Mouse (Mus musculus) limb, embryonic 14.5 days (tissue): Measurements from ENCODE around the gene Cul7. TPM values are rescaled to one million over a fixed set of nuclear protein-coding genes. Genes with fewer than 3 reads are reported as not detected.

Experiments
- ATAC-seq: fragments of 200-750 bp; cut with Nextera tagmentation; 2 replicates; pipeline ENCODE4 v1.8.0; 2017; ENCODE audit warnings: low read depth, moderate number of reproducible peaks, moderate TSS enrichment; ENCODE audit not compliant: low FRiP score
- DNase-seq: peaks from one replicate; pipeline ENCODE4 v3.0.0-alpha.2; 2015; ENCODE audit warnings: low spot score
- H3K27ac ChIP-seq: fragments of 300-500 bp; sonication (generic); replicated peaks from 2 replicates; pipeline ENCODE4 v1.5.1; 2014; ENCODE audit warnings: low read depth, mild to moderate bottlenecking, low read length, moderate library complexity, mixed read lengths
- H3K27me3 ChIP-seq: fragments of 300-500 bp; sonication (generic); 2 replicates; pipeline ENCODE4 v1.6.1; 2014; ENCODE audit warnings: low read length, mixed read lengths; ENCODE audit not compliant: control insufficient read depth, insufficient read depth
- H3K36me3 ChIP-seq: fragments of 300-500 bp; sonication (generic); 2 replicates; pipeline ENCODE4 v1.6.1; 2014; ENCODE audit warnings: mild to moderate bottlenecking, low read length, moderate library complexity, mixed read lengths; ENCODE audit not compliant: control insufficient read depth, insufficient read depth
- H3K4me1 ChIP-seq: fragments of 300-500 bp; sonication (generic); 2 replicates; pipeline ENCODE4 v1.6.1; 2014; ENCODE audit warnings: antibody characterized with exemption, low read length, mixed read lengths; ENCODE audit not compliant: control insufficient read depth, insufficient read depth
- H3K4me2 ChIP-seq: fragments of 300-500 bp; sonication (generic); replicated peaks from 2 replicates; pipeline ENCODE4 v1.6.1; 2014; ENCODE audit warnings: low read depth, mild to moderate bottlenecking, low read length, moderate library complexity; ENCODE audit not compliant: severe bottlenecking
- H3K4me3 ChIP-seq: fragments of 300-500 bp; sonication (generic); replicated peaks from 2 replicates; pipeline ENCODE4 v1.5.1; 2014; ENCODE audit warnings: low read length
- H3K9ac ChIP-seq: fragments of 300-500 bp; sonication (generic); 2 replicates; pipeline ENCODE4 v1.6.1; 2014; ENCODE audit warnings: mild to moderate bottlenecking, low read depth, low read length, moderate library complexity; ENCODE audit not compliant: severe bottlenecking
- H3K9me3 ChIP-seq: fragments of 300-500 bp; sonication (generic); 2 replicates; pipeline ENCODE4 v1.6.1; 2016; ENCODE audit warnings: low read length; ENCODE audit not compliant: control insufficient read depth
- POLR2A ChIP-seq: fragments of 200-500 bp; IDR thresholded peaks from 2 replicates; pipeline ENCODE4 v1.8.0; 2012; ENCODE audit warnings: inconsistent platforms, mild to moderate bottlenecking, moderate library complexity, borderline replicate concordance; ENCODE audit not compliant: insufficient read depth, insufficient read length; ENCODE audit errors: extremely low read depth
- WGBS: fragments of 180-500 bp; shearing (Covaris S2); extraction: QIAGEN DNeasy Blood & Tissue Kit; methylation state at CpG from one replicate; pipeline ENCODE4 v1.1.7; 2014; 5-methylcytosine and 5-hydroxymethylcytosine counted together
- polyA plus RNA-seq, 2 experiments: library from polyadenylated mRNA; depleted of rRNA in 1 of 2; stranded (reverse) in 1 of 2; unstranded in 1 of 2; fragments of >200 nt; fragmentation: Nextera tagmentation in 1 of 2; extraction: Ambion mirVana in 1 of 2; gene quantifications; 2 replicates each; pipeline versions ENCODE4 v1.2.1 to v1.2.3; 2012 to 2014

The Cul7 gene
- polyA plus RNA-seq, 2 experiments, result 52.6 to 135 TPM

GRCm38 (mm10) chr17:46699912-46700311 is 49.8 kb downstream of the Cul7 start:
- Histone ChIP-seq H3K36me3 (peaks cover 27% of the 10 kb centered on the region), H3K4me1 (peaks cover 18% of the 10 kb centered on the region), H3K27ac (no peak overlapping the region), H3K27me3 (no peaks in the 10 kb centered on the region), H3K4me2 (no peak overlapping the region), H3K4me3 (no peak overlapping the region), H3K9ac (no peak overlapping the region), H3K9me3 (no peaks in the 10 kb centered on the region)
- DNase-seq, result no peak
- WGBS, result 87% methylated on average over 3 of the region's 3 CpGs
- no peak for ATAC-seq
- TF ChIP-seq POLR2A, result no peak

DNA sequence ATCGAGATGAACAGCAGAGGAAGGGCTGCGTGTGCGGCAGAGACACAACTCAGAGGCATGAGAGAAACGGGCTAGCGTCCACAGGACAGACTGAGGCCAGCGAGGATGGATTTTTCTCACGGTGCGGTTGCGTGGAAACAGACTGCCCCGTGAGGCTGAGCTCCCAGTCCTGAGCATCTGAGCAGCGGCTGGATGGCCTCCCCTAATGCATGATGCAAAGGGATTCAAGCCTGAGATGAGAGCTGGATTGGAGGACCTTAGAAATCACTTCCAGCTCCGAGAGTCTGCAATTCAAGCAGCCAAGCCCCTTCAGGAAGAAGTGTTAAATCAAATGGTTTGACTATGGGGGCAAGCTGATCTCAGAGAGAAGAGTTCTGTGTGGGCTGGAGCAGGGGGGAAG is 51.4 kb downstream of the Cul7 start:
- TF ChIP-seq POLR2A, result no peak
- DNase-seq, result no peak
- Histone ChIP-seq H3K9ac (0 out of 2 replicates have a peak overlapping the region, but pooled peaks have one; percentile 12), H3K4me2 (no peak overlapping the region), H3K4me3 (no peak overlapping the region), H3K4me1 (peaks cover 22% of the 10 kb centered on the region), H3K36me3 (peaks cover 27% of the 10 kb centered on the region), H3K27me3 (no peaks in the 10 kb centered on the region), H3K9me3 (no peaks in the 10 kb centered on the region), H3K27ac (no peak overlapping the region)
- 88% methylated on average over 12 of the region's 12 CpGs for WGBS
- no peak for ATAC-seq

GRCm38 (mm10) chr17:46702100-46702499 is 52.0 kb downstream of the Cul7 start:
- H3K9me3 ChIP-seq, result no peaks in the 10 kb centered on the region
- no peak for TF ChIP-seq POLR2A
- H3K27me3 ChIP-seq, result no peaks in the 10 kb centered on the region
- 0 out of 2 replicates have a peak overlapping the region, but pooled peaks have one; percentile 12 for H3K9ac ChIP-seq
- WGBS, result 86% methylated on average over 11 of the region's 12 CpGs
- DNase-seq (no peak), ATAC-seq (no peak)
- H3K36me3 ChIP-seq, result peaks cover 27% of the 10 kb centered on the region
- no peak overlapping the region for H3K4me3 ChIP-seq
- H3K27ac ChIP-seq, result no peak overlapping the region
- peaks cover 22% of the 10 kb centered on the region for H3K4me1 ChIP-seq
- H3K4me2 ChIP-seq, result no peak overlapping the region

GRCm38 (mm10) chr17:46702506-46702905 is 52.4 kb downstream of the Cul7 start:
- no peak overlapping the region for H3K4me3 ChIP-seq
- DNase-seq (no peak), ATAC-seq (no peak)
- no peaks in the 10 kb centered on the region for H3K27me3 ChIP-seq
- H3K9ac ChIP-seq, result peak overlapping the region; percentile 41; the same call in 1 of the 2 replicates
- peaks cover 24% of the 10 kb centered on the region for H3K36me3 ChIP-seq
- peaks cover 22% of the 10 kb centered on the region for H3K4me1 ChIP-seq
- no peaks in the 10 kb centered on the region for H3K9me3 ChIP-seq
- H3K4me2 ChIP-seq, result no peak overlapping the region
- no peak for TF ChIP-seq POLR2A
- H3K27ac ChIP-seq, result no peak overlapping the region
- WGBS, result 89% methylated on average over 5 of the region's 5 CpGs

DNA sequence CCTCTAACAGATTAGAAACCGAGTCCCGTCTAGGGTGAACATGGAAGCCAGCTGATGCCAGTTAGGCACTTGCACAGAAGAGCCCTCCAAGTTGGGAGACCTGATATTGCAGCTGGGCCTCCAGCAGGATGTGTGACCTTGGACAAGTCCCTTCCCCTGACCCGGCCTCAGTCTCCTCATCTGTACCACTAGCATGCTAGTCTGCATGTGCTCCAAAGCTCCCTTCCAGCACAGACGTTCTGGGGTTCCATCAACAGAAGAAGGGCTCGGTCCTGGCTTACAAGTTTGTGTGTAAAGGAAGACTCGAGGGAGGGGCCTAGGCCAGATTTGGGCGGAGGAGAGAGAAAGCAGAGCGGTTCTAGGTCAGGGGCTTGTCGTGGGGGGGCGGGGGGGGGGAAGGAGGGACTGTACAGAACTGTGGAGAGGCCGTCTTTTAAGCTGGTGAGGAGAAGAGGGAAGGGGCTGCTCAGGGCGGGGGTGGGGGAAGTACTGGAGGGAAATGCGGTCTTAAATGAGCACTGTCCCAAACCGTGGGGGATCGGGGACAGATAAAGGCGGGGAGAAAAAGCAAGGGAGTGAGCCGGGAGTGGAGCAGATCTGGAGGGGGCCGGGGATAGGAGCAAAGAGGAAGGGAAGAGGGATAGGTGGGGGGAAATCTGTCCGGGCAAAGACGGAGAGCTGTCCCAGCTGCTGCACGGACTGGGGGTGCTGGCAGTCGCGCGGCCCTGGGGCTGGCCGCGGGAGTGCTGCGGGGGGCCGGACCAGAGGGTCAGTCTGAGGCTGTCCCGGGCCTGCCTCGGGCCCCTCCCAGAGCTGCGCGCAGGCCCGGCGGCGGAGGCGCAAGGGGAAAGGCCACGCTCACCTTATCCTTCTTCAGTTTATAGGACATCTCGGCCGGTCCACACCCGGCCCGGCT is 54.1 kb downstream of the Cul7 start:
- Histone ChIP-seq H3K36me3 (peaks cover 8% of the 10 kb centered on the region), H3K9ac (peak overlapping the region; percentile 92), H3K4me1 (peaks cover 22% of the 10 kb centered on the region), H3K9me3 (no peaks in the 10 kb centered on the region), H3K27ac (peak overlapping the region; percentile 83), H3K4me2 (peak overlapping the region; percentile 73), H3K27me3 (no peaks in the 10 kb centered on the region), H3K4me3 (peak overlapping the region; percentile 91)
- peak; percentile 72 for ATAC-seq
- WGBS, result 5% methylated on average over 30 of the region's 41 CpGs
- TF ChIP-seq POLR2A, result no peak; the same call in 1 of the 2 replicates
- DNase-seq, result no peak
